Mouse (Mus musculus): ENCODE measurements around the gene Rtbdn. TPM values are rescaled to one million over a fixed set of nuclear protein-coding genes. Genes with fewer than 3 reads are reported as not detected.

The Rtbdn gene
- polyA plus RNA-seq, 1 experiment from 2014 or later = 0.28 TPM

GRCm38 (mm10) chr8:84945235-84945632, 1.6 kb upstream of the Rtbdn start:
- WGBS = 8% methylated on average over 11 of the region's 11 CpGs
- Histone ChIP-seq H3K9me3 (replicated peaks; ENCODE audit: control insufficient read depth, low read length) (no peaks in the 10 kb centered on the region), H3K27me3 (ENCODE audit: control insufficient read depth, insufficient read depth, low read length) (peaks cover 52% of the 10 kb centered on the region), H3K4me1 (ENCODE audit: control insufficient read depth, insufficient read depth, low read length) (peaks cover 8% of the 10 kb centered on the region), H3K36me3 (ENCODE audit: control insufficient read depth, insufficient read depth, low read length) (no peaks in the 10 kb centered on the region), H3K27ac (ENCODE audit: low read length) (no peak overlapping the region), H3K4me2 (ENCODE audit: low read depth, low read length) (no peak overlapping the region), H3K9ac (ENCODE audit: low read length) (no peak overlapping the region), H3K4me3 (replicated peaks; ENCODE audit: low read length) (no peak overlapping the region; the same call in 1 of the 2 replicates)
- ATAC-seq (ENCODE audit: insufficient read depth, low FRiP score) = no peak

- no peak for ATAC-seq (ENCODE audit: insufficient read depth, low FRiP score)
- Histone ChIP-seq H3K4me1 (ENCODE audit: control insufficient read depth, insufficient read depth, low read length) (peaks cover 8% of the 10 kb centered on the region), H3K9ac (ENCODE audit: low read length) (peak overlapping the region; percentile 57), H3K36me3 (ENCODE audit: control insufficient read depth, insufficient read depth, low read length) (no peaks in the 10 kb centered on the region), H3K9me3 (replicated peaks; ENCODE audit: control insufficient read depth, low read length) (no peaks in the 10 kb centered on the region), H3K27me3 (ENCODE audit: control insufficient read depth, insufficient read depth, low read length) (peaks cover 54% of the 10 kb centered on the region), H3K27ac (ENCODE audit: low read length) (no peak overlapping the region), H3K4me3 (replicated peaks; ENCODE audit: low read length) (peak overlapping the region; percentile 50), H3K4me2 (ENCODE audit: low read depth, low read length) (peak overlapping the region; percentile 67)
- under 1% methylated on average over 49 of the region's 67 CpGs for WGBS
Observed at GRCm38 (mm10) chr8:84945633-84946527, 911 bp upstream of the Rtbdn start.

GRCm38 (mm10) chr8:84947241-84947545, 402 bp downstream of the Rtbdn start:
- no peak overlapping the region for H3K4me3 ChIP-seq (replicated peaks; ENCODE audit: low read length)
- peaks cover 58% of the 10 kb centered on the region for H3K27me3 ChIP-seq (ENCODE audit: control insufficient read depth, insufficient read depth, low read length)
- no peaks in the 10 kb centered on the region for H3K36me3 ChIP-seq (ENCODE audit: control insufficient read depth, insufficient read depth, low read length)
- H3K9me3 ChIP-seq (replicated peaks; ENCODE audit: control insufficient read depth, low read length) = no peaks in the 10 kb centered on the region
- ATAC-seq (ENCODE audit: insufficient read depth, low FRiP score) = no peak
- 11% methylated on average over 9 of the region's 9 CpGs for WGBS
- H3K27ac ChIP-seq (ENCODE audit: low read length) = no peak overlapping the region
- no peak overlapping the region for H3K4me2 ChIP-seq (ENCODE audit: low read depth, low read length)
- peaks cover 8% of the 10 kb centered on the region for H3K4me1 ChIP-seq (ENCODE audit: control insufficient read depth, insufficient read depth, low read length)
- no peak overlapping the region for H3K9ac ChIP-seq (ENCODE audit: low read length)

GRCm38 (mm10) chr8:84949753-84950152, 3.0 kb downstream of the Rtbdn start:
- no peak overlapping the region for H3K9ac ChIP-seq (ENCODE audit: low read length)
- WGBS = 27% methylated on average over 12 of the region's 12 CpGs
- peaks cover 8% of the 10 kb centered on the region for H3K4me1 ChIP-seq (ENCODE audit: control insufficient read depth, insufficient read depth, low read length)
- no peaks in the 10 kb centered on the region for H3K9me3 ChIP-seq (replicated peaks; ENCODE audit: control insufficient read depth, low read length)
- H3K4me3 ChIP-seq (replicated peaks; ENCODE audit: low read length) = no peak overlapping the region
- no peaks in the 10 kb centered on the region for H3K36me3 ChIP-seq (ENCODE audit: control insufficient read depth, insufficient read depth, low read length)
- no peak overlapping the region for H3K4me2 ChIP-seq (ENCODE audit: low read depth, low read length)
- no peak for ATAC-seq (ENCODE audit: insufficient read depth, low FRiP score)
- H3K27me3 ChIP-seq (ENCODE audit: control insufficient read depth, insufficient read depth, low read length) = peaks cover 44% of the 10 kb centered on the region
- H3K27ac ChIP-seq (ENCODE audit: low read length) = no peak overlapping the region

GRCm38 (mm10) chr8:84952612-84953255, 5.9 kb downstream of the Rtbdn start:
- no peak for ATAC-seq (ENCODE audit: insufficient read depth, low FRiP score)
- Histone ChIP-seq H3K4me2 (ENCODE audit: low read depth, low read length) (peak overlapping the region; percentile 27), H3K36me3 (ENCODE audit: control insufficient read depth, insufficient read depth, low read length) (peaks cover 3% of the 10 kb centered on the region; the same call in 1 of the 2 replicates), H3K4me3 (replicated peaks; ENCODE audit: low read length) (no peak overlapping the region), H3K27ac (ENCODE audit: low read length) (no peak overlapping the region), H3K9ac (ENCODE audit: low read length) (peak overlapping the region; percentile 8; the same call in 1 of the 2 replicates), H3K27me3 (ENCODE audit: control insufficient read depth, insufficient read depth, low read length) (peaks cover 17% of the 10 kb centered on the region), H3K4me1 (ENCODE audit: control insufficient read depth, insufficient read depth, low read length) (no peaks in the 10 kb centered on the region), H3K9me3 (replicated peaks; ENCODE audit: control insufficient read depth, low read length) (no peaks in the 10 kb centered on the region)
- WGBS = 7% methylated on average over 18 of the region's 18 CpGs

- no peak for ATAC-seq (ENCODE audit: insufficient read depth, low FRiP score)
- Histone ChIP-seq H3K9ac (ENCODE audit: low read length) (no peak overlapping the region), H3K27me3 (ENCODE audit: control insufficient read depth, insufficient read depth, low read length) (no peaks in the 10 kb centered on the region), H3K36me3 (ENCODE audit: control insufficient read depth, insufficient read depth, low read length) (peaks cover 8% of the 10 kb centered on the region; the same call in 1 of the 2 replicates), H3K4me2 (ENCODE audit: low read depth, low read length) (no peak overlapping the region), H3K4me3 (replicated peaks; ENCODE audit: low read length) (no peak overlapping the region), H3K27ac (ENCODE audit: low read length) (no peak overlapping the region), H3K4me1 (ENCODE audit: control insufficient read depth, insufficient read depth, low read length) (no peaks in the 10 kb centered on the region), H3K9me3 (replicated peaks; ENCODE audit: control insufficient read depth, low read length) (no peaks in the 10 kb centered on the region)
- WGBS = 49% methylated on average over 2 of the region's 2 CpGs
Observed at GRCm38 (mm10) chr8:84956768-84957167, 10.0 kb downstream of the Rtbdn start.

DNA sequence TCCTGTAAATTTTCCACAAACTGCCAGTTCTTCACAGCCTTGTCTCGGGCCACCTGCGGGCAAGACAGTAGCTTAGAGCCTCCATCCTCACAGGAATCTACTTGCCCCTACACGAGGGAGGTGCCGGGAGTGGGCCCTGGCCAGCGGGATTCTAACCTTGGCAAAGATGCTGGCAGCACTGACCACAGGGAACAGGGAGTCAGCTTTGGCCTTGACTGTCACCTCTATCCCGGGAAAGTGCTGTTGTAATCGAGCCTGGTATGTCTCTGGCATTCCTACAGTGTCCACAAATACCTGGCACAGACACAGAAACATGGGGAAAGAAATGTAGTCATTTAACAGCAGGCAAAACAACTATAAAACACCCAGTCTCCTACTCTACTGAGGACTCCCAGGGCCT, 13.0 kb downstream of the Rtbdn start:
- Histone ChIP-seq H3K9me3 (replicated peaks; ENCODE audit: control insufficient read depth, low read length) (no peaks in the 10 kb centered on the region), H3K4me1 (ENCODE audit: control insufficient read depth, insufficient read depth, low read length) (no peaks in the 10 kb centered on the region; the same call in 1 of the 2 replicates), H3K4me2 (ENCODE audit: low read depth, low read length) (no peak overlapping the region), H3K27ac (ENCODE audit: low read length) (no peak overlapping the region), H3K9ac (ENCODE audit: low read length) (no peak overlapping the region), H3K36me3 (ENCODE audit: control insufficient read depth, insufficient read depth, low read length) (peaks cover 8% of the 10 kb centered on the region; the same call in 1 of the 2 replicates), H3K4me3 (replicated peaks; ENCODE audit: low read length) (no peak overlapping the region), H3K27me3 (ENCODE audit: control insufficient read depth, insufficient read depth, low read length) (no peaks in the 10 kb centered on the region)
- 85% methylated on average over 7 of the region's 7 CpGs for WGBS
- ATAC-seq (ENCODE audit: insufficient read depth, low FRiP score) = no peak

DNA sequence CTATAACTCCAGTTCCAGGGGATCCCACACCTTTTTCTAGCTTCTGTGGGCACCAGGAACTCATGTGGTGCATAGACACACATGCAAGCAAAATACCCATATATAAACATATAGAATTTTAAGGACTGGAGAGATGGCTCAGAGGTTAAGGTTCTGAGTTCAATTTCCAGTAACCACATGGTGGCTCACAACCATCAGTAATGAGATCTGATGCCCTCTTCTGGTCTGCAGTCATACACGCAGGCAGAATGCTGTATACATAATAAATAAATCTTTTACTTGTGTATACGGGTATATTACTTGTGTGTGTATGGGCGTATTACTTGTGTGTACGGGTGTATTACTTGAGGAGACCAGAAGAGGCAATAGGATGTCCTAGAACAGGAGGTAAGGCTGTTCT, 17.2 kb downstream of the Rtbdn start:
- no peaks in the 10 kb centered on the region for H3K36me3 ChIP-seq (ENCODE audit: control insufficient read depth, insufficient read depth, low read length)
- H3K9me3 ChIP-seq (replicated peaks; ENCODE audit: control insufficient read depth, low read length) = no peaks in the 10 kb centered on the region
- H3K27me3 ChIP-seq (ENCODE audit: control insufficient read depth, insufficient read depth, low read length) = no peaks in the 10 kb centered on the region
- peaks cover 19% of the 10 kb centered on the region for H3K4me1 ChIP-seq (ENCODE audit: control insufficient read depth, insufficient read depth, low read length)
- no peak overlapping the region for H3K9ac ChIP-seq (ENCODE audit: low read length)
- H3K4me2 ChIP-seq (ENCODE audit: low read depth, low read length) = no peak overlapping the region
- 84% methylated on average over 4 of the region's 4 CpGs for WGBS
- ATAC-seq (ENCODE audit: insufficient read depth, low FRiP score) = no peak
- no peak overlapping the region for H3K4me3 ChIP-seq (replicated peaks; ENCODE audit: low read length)
- no peak overlapping the region for H3K27ac ChIP-seq (ENCODE audit: low read length)

DNA sequence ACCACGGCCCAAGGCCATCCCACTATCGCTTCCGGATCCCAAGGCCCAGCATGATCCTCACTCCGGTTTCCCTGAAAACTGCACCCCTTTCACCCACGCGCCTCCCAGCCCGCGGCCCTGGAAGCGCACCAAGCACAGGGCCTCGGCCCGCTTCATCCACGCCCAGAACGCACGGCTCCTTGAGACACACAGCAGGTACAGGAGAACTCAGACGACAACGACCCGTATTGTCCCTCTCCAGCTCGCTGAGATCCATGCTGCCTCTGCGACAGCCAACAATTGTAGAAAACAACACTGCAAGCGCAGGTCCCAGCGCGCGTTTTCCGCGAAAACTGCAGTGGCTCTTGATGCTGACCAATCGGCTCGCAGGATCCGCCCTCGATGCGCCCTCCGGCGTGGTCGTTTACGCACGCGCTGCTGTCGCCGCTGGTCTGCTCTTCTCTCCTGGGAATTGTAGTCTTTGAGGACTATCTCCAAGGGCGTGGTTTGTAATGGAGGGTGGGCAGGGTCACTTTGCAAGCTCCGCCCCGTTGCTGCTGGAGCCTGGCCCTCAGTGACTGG, 19.0 kb downstream of the Rtbdn start:
- ATAC-seq (ENCODE audit: insufficient read depth, low FRiP score) = peak; percentile 92

More for the DNA sequence above, 19.0 kb downstream of the Rtbdn start:
- Histone ChIP-seq H3K4me3 (replicated peaks; ENCODE audit: low read length) (peak overlapping the region; percentile 76), H3K9ac (ENCODE audit: low read length) (peak overlapping the region; percentile 82), H3K36me3 (ENCODE audit: control insufficient read depth, insufficient read depth, low read length) (no peaks in the 10 kb centered on the region; the same call in 1 of the 2 replicates), H3K27ac (ENCODE audit: low read length) (peak overlapping the region; percentile 86), H3K27me3 (ENCODE audit: control insufficient read depth, insufficient read depth, low read length) (no peaks in the 10 kb centered on the region), H3K4me2 (ENCODE audit: low read depth, low read length) (peak overlapping the region; percentile 96), H3K4me1 (ENCODE audit: control insufficient read depth, insufficient read depth, low read length) (peaks cover 25% of the 10 kb centered on the region), H3K9me3 (replicated peaks; ENCODE audit: control insufficient read depth, low read length) (no peaks in the 10 kb centered on the region)
- under 1% methylated on average over 41 of the region's 41 CpGs for WGBS

Data from stomach, embryonic 16.5 days (tissue).